Mouse (Mus musculus): ENCODE measurements at regions not wholly inside any gene's neighbourhood (a gene's known extent, or its start where the extent isn't known, plus 50 kb on each side); places are given as distances from the start of the nearest gene placed in this dataset.

GRCm38 (mm10) chr13:43904291-43904690, 119.7 kb downstream of the Cd83 start:
- Histone ChIP-seq H3K36me3 (ENCODE audit: control insufficient read depth, insufficient read depth, low read length) (no peaks in the 10 kb centered on the region), H3K4me2 (ENCODE audit: low read length) (no peak overlapping the region), H3K27ac (ENCODE audit: low read depth, low read length) (no peak overlapping the region), H3K4me3 (ENCODE audit: low read depth, low read length) (no peak overlapping the region), H3K4me1 (ENCODE audit: control insufficient read depth, insufficient read depth, low read length) (peaks cover 6% of the 10 kb centered on the region; the same call in 1 of the 2 replicates), H3K9ac (ENCODE audit: low read length) (no peak overlapping the region), H3K9me3 (replicated peaks; ENCODE audit: control insufficient read depth, low read length) (no peaks in the 10 kb centered on the region; the same call in 1 of the 2 replicates), H3K27me3 (replicated peaks; ENCODE audit: control insufficient read depth, insufficient read depth, low read length) (no peaks in the 10 kb centered on the region)
- 15% methylated on average over 1 of the region's 1 CpGs for WGBS
- ATAC-seq (no peak), DNase-seq (ENCODE audit: low spot score) (no peak)

GRCm38 (mm10) chr13:43906241-43906640, 121.7 kb downstream of the Cd83 start:
- Histone ChIP-seq H3K9me3 (replicated peaks; ENCODE audit: control insufficient read depth, low read length) (no peaks in the 10 kb centered on the region; the same call in 1 of the 2 replicates), H3K9ac (ENCODE audit: low read length) (no peak overlapping the region), H3K4me3 (ENCODE audit: low read depth, low read length) (no peak overlapping the region), H3K4me1 (ENCODE audit: control insufficient read depth, insufficient read depth, low read length) (peaks cover 6% of the 10 kb centered on the region; the same call in 1 of the 2 replicates), H3K4me2 (ENCODE audit: low read length) (no peak overlapping the region), H3K27me3 (replicated peaks; ENCODE audit: control insufficient read depth, insufficient read depth, low read length) (no peaks in the 10 kb centered on the region), H3K27ac (ENCODE audit: low read depth, low read length) (no peak overlapping the region), H3K36me3 (ENCODE audit: control insufficient read depth, insufficient read depth, low read length) (no peaks in the 10 kb centered on the region)
- DNase-seq (ENCODE audit: low spot score) (no peak), ATAC-seq (no peak)
- 64% methylated on average over 7 of the region's 7 CpGs for WGBS

GRCm38 (mm10) chr13:43907425-43907824, 122.8 kb downstream of the Cd83 start:
- DNase-seq (ENCODE audit: low spot score) (no peak), ATAC-seq (no peak)
- Histone ChIP-seq H3K27me3 (replicated peaks; ENCODE audit: control insufficient read depth, insufficient read depth, low read length) (no peaks in the 10 kb centered on the region), H3K4me1 (ENCODE audit: control insufficient read depth, insufficient read depth, low read length) (peaks cover 6% of the 10 kb centered on the region; the same call in 1 of the 2 replicates), H3K36me3 (ENCODE audit: control insufficient read depth, insufficient read depth, low read length) (no peaks in the 10 kb centered on the region), H3K9ac (ENCODE audit: low read length) (no peak overlapping the region), H3K4me2 (ENCODE audit: low read length) (no peak overlapping the region), H3K4me3 (ENCODE audit: low read depth, low read length) (no peak overlapping the region), H3K27ac (ENCODE audit: low read depth, low read length) (no peak overlapping the region), H3K9me3 (replicated peaks; ENCODE audit: control insufficient read depth, low read length) (no peaks in the 10 kb centered on the region; the same call in 1 of the 2 replicates)
- 50% methylated on average over 8 of the region's 8 CpGs for WGBS

DNA sequence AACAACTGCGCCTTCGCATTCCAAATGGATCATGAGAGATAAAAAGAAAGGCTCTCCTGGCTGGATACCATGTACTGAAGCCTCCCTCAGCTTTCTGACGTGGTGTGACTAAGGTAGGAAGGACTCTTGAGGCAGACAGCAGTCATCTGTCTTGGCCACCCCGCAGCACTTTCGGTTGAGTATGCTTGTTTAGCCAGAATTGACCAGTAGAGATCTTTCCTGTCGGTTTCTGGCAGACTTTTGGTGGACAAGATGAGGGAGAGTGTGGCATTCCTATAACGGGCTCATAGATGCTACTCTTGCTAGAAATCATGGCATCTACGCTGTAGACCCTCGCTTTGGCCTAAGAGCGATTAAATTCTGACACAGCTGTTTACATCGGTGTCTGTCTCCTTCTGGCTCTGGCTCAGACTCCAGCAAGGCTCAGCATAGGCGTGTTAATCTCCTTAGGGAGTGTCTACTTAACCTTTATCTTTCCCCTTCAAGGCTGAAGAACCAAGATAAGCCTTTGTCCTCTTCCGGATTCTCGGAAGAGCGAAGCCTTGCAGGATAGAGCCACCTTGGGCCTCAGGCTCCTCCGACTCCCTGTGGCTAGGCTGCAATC, 123.6 kb downstream of the Cd83 start:
- no peak overlapping the region for H3K9ac ChIP-seq (ENCODE audit: low read length)
- no peaks in the 10 kb centered on the region for H3K36me3 ChIP-seq (ENCODE audit: control insufficient read depth, insufficient read depth, low read length)
- H3K27me3 ChIP-seq (replicated peaks; ENCODE audit: control insufficient read depth, insufficient read depth, low read length): no peaks in the 10 kb centered on the region
- ATAC-seq: no peak
- 64% methylated on average over 16 of the region's 16 CpGs for WGBS
- no peak for DNase-seq (ENCODE audit: low spot score)
- peaks cover 6% of the 10 kb centered on the region; the same call in 1 of the 2 replicates for H3K4me1 ChIP-seq (ENCODE audit: control insufficient read depth, insufficient read depth, low read length)
- H3K9me3 ChIP-seq (replicated peaks; ENCODE audit: control insufficient read depth, low read length): no peaks in the 10 kb centered on the region
- no peak overlapping the region for H3K4me2 ChIP-seq (ENCODE audit: low read length)
- no peak overlapping the region for H3K4me3 ChIP-seq (ENCODE audit: low read depth, low read length)
- no peak overlapping the region for H3K27ac ChIP-seq (ENCODE audit: low read depth, low read length)

DNA sequence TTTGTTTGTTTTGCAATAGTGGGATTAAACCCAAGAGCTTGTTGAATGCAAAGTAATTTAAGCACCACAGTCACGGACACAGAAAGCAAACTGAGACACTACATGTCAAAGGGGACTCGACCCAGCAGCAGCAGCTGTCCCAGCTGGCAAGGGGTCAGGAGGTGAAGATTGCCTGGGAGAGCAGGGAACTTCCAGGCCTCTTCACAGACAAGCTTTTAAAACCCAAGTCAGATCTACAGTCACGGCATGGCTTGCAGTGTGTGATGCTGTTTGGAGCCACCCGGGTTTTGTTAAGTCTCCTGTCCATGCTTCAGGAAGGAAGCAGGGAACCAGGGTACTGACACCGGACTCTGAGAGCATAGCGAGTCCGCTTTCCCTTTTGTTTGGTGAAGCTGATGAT, 125.4 kb downstream of the Cd83 start:
- Histone ChIP-seq H3K27ac (ENCODE audit: low read depth, low read length) (no peak overlapping the region), H3K36me3 (ENCODE audit: control insufficient read depth, insufficient read depth, low read length) (no peaks in the 10 kb centered on the region), H3K27me3 (replicated peaks; ENCODE audit: control insufficient read depth, insufficient read depth, low read length) (no peaks in the 10 kb centered on the region), H3K4me1 (ENCODE audit: control insufficient read depth, insufficient read depth, low read length) (peaks cover 6% of the 10 kb centered on the region; the same call in 1 of the 2 replicates), H3K9ac (ENCODE audit: low read length) (no peak overlapping the region), H3K4me2 (ENCODE audit: low read length) (no peak overlapping the region), H3K9me3 (replicated peaks; ENCODE audit: control insufficient read depth, low read length) (no peaks in the 10 kb centered on the region), H3K4me3 (ENCODE audit: low read depth, low read length) (no peak overlapping the region)
- no peak for DNase-seq (ENCODE audit: low spot score)
- WGBS: 58% methylated on average over 7 of the region's 7 CpGs
- no peak for ATAC-seq

- H3K27ac ChIP-seq (ENCODE audit: low read depth, low read length): no peak overlapping the region
- H3K4me1 ChIP-seq (ENCODE audit: control insufficient read depth, insufficient read depth, low read length): no peaks in the 10 kb centered on the region
- DNase-seq (ENCODE audit: low spot score) (no peak), ATAC-seq (no peak)
- 68% methylated on average over 7 of the region's 7 CpGs for WGBS
- no peak overlapping the region for H3K4me3 ChIP-seq (ENCODE audit: low read depth, low read length)
- H3K4me2 ChIP-seq (ENCODE audit: low read length): no peak overlapping the region
- no peaks in the 10 kb centered on the region for H3K27me3 ChIP-seq (replicated peaks; ENCODE audit: control insufficient read depth, insufficient read depth, low read length)
- no peaks in the 10 kb centered on the region for H3K36me3 ChIP-seq (ENCODE audit: control insufficient read depth, insufficient read depth, low read length)
- H3K9me3 ChIP-seq (replicated peaks; ENCODE audit: control insufficient read depth, low read length): no peaks in the 10 kb centered on the region
- no peak overlapping the region for H3K9ac ChIP-seq (ENCODE audit: low read length)
Observed at GRCm38 (mm10) chr13:43913476-43913875, 128.9 kb downstream of the Cd83 start.

DNA sequence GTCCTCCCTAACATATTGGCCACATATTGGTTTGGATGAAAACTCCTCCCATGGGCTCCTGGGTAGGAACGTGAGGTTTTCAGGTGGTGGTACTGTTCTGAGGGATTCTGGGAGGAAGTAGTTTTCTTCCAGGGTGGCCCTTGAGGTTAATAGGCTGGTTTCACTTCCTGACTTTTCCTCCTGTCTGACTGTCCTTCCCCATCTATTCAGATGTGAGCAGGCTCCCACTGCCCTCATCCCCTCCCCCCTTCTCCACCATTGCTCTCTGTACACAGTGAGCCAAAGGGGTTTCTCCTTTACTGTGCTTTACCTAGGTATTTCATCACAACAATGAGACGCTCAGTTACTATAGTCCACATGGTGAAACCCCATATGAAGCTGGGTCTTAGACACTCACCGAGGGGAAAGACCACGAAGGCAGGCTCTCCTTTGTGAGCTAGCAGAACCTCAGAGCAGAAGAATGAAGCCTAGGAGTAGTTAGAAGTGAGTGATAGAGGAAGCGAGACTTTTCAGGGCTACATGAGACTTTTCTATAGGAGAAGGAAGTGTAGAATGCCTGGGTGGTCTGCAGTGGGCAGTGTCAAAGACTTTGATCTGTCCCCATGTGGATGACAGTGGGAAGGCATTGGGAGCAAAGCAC, 135.3 kb downstream of the Cd83 start:
- DNase-seq (ENCODE audit: low spot score): no peak
- WGBS: 87% methylated on average over 5 of the region's 5 CpGs

GRCm38 (mm10) chr13:43930081-43930981, 145.8 kb downstream of the Cd83 start:
- ATAC-seq (peak; percentile 63), DNase-seq (ENCODE audit: low spot score) (peak; percentile 74)
- Histone ChIP-seq H3K36me3 (ENCODE audit: control insufficient read depth, insufficient read depth, low read length) (no peaks in the 10 kb centered on the region), H3K9ac (ENCODE audit: low read length) (no peak overlapping the region), H3K27ac (ENCODE audit: low read depth, low read length) (0 out of 2 replicates have a peak overlapping the region, but pooled peaks have one; percentile 5), H3K4me2 (ENCODE audit: low read length) (no peak overlapping the region), H3K4me3 (ENCODE audit: low read depth, low read length) (no peak overlapping the region), H3K9me3 (replicated peaks; ENCODE audit: control insufficient read depth, low read length) (0 out of 2 replicates have a peak, but pooled peaks cover 6% of the 10 kb centered on the region), H3K4me1 (ENCODE audit: control insufficient read depth, insufficient read depth, low read length) (peaks cover 3% of the 10 kb centered on the region; the same call in 1 of the 2 replicates), H3K27me3 (replicated peaks; ENCODE audit: control insufficient read depth, insufficient read depth, low read length) (no peaks in the 10 kb centered on the region)
- WGBS: 14% methylated on average over 19 of the region's 19 CpGs

More for the DNA sequence above, 135.3 kb downstream of the Cd83 start:
- no peaks in the 10 kb centered on the region for H3K36me3 ChIP-seq (ENCODE audit: control insufficient read depth, insufficient read depth, low read length)
- no peaks in the 10 kb centered on the region for H3K27me3 ChIP-seq (replicated peaks; ENCODE audit: control insufficient read depth, insufficient read depth, low read length)
- H3K27ac ChIP-seq (ENCODE audit: low read depth, low read length): no peak overlapping the region
- no peak overlapping the region for H3K4me2 ChIP-seq (ENCODE audit: low read length)
- no peak overlapping the region for H3K4me3 ChIP-seq (ENCODE audit: low read depth, low read length)
- no peaks in the 10 kb centered on the region for H3K4me1 ChIP-seq (ENCODE audit: control insufficient read depth, insufficient read depth, low read length)
- H3K9ac ChIP-seq (ENCODE audit: low read length): no peak overlapping the region
- H3K9me3 ChIP-seq (replicated peaks; ENCODE audit: control insufficient read depth, low read length): no peaks in the 10 kb centered on the region
- ATAC-seq: no peak
